Mouse (Mus musculus) erythroblast, embryonic 14.5 days (primary cell): ENCODE measurements around the gene Notch1. TPM values are rescaled to one million over a fixed set of nuclear protein-coding genes. Genes with fewer than 3 reads are reported as not detected.

ENCODE experiments used
- H3K27me3 ChIP-seq: 2 replicates; pipeline ENCODE4 v1.6.1; 2012; ENCODE audit warnings: inconsistent platforms; ENCODE audit not compliant: control insufficient read depth
- H3K36me3 ChIP-seq: 2 replicates; pipeline ENCODE4 v1.6.1; 2012; ENCODE audit warnings: mild to moderate bottlenecking, inconsistent platforms; ENCODE audit not compliant: control insufficient read depth
- H3K4me1 ChIP-seq: 2 replicates; pipeline ENCODE4 v1.6.1; 2012; ENCODE audit warnings: inconsistent platforms; ENCODE audit not compliant: control insufficient read depth
- H3K4me3 ChIP-seq: replicated peaks from 2 replicates; pipeline ENCODE3; 2012; ENCODE audit warnings: moderate library complexity, mild to moderate bottlenecking, inconsistent platforms
- H3K9me3 ChIP-seq: 2 replicates; pipeline ENCODE4 v1.6.1; 2012; ENCODE audit warnings: low read length, inconsistent platforms, mixed read lengths; ENCODE audit not compliant: control insufficient read depth
- GATA1 ChIP-seq: IDR thresholded peaks from 2 replicates; pipeline ENCODE4 v1.6.1; 2012; ENCODE audit warnings: low read length, inconsistent platforms, mixed read lengths
- TAL1 ChIP-seq: IDR thresholded peaks from 3 replicates; pipeline ENCODE4 v1.6.1; 2012; ENCODE audit warnings: low read length, inconsistent platforms, mixed read lengths
- polyA plus RNA-seq: library from polyadenylated mRNA; stranded (reverse); fragments of >175 nt; gene quantifications from 2 replicates; pipeline ENCODE4 v1.2.3, GENCODE M21; 2012

The Notch1 gene
- polyA plus RNA-seq, 1 experiment: 0.41 TPM

DNA sequence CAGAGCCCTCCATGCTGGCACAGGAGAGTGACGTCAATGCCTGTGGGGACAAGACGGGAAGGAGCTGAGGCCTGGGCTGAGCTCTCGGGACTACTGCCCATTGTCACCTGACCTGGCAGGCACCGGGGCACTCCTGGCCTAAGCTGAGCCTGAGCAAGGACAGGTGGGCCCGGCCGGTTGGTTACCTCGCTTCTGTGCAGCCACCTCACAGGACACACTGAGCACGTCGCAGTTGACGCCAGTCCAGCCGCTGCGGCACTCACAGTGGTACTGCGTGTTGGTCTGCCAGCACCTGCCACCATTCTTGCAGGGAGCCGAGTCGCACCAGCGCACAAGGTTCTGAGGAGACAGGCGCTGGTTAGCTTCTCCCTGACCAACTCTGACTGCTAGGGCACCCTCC, 45.5 kb downstream of the Notch1 start:
- Histone ChIP-seq H3K36me3 (peaks cover 39% of the 10 kb centered on the region; the same call in 1 of the 2 replicates), H3K27me3 (no peaks in the 10 kb centered on the region), H3K4me3 (no peak overlapping the region), H3K4me1 (no peaks in the 10 kb centered on the region), H3K9me3 (no peaks in the 10 kb centered on the region)
- no peak for TF ChIP-seq TAL1
- TF ChIP-seq GATA1: no peak

DNA sequence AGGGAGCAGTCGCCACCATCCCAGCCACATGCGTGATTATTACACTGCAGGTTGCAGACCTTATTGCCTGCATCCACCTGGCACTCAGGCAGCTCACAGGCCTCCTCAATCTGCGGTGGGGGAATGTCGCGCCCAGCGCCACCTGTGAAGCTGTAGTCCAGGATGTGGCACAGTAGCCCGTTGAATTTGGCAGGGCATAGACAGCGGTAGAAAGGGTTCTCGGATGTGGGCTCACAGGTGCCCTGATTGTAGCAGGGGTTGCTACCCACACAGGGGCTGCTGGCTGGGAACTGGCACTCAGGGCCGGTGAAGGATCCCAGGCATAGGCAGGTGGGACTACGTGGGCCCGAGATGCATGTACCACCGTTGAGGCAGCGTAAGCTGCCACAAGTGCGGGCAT, 48.1 kb downstream of the Notch1 start:
- no peaks in the 10 kb centered on the region for H3K4me1 ChIP-seq
- H3K27me3 ChIP-seq: no peaks in the 10 kb centered on the region
- H3K9me3 ChIP-seq: no peaks in the 10 kb centered on the region
- no peak for TF ChIP-seq TAL1
- TF ChIP-seq GATA1: no peak
- H3K4me3 ChIP-seq: no peak overlapping the region
- peaks cover 54% of the 10 kb centered on the region; the same call in 1 of the 2 replicates for H3K36me3 ChIP-seq

DNA sequence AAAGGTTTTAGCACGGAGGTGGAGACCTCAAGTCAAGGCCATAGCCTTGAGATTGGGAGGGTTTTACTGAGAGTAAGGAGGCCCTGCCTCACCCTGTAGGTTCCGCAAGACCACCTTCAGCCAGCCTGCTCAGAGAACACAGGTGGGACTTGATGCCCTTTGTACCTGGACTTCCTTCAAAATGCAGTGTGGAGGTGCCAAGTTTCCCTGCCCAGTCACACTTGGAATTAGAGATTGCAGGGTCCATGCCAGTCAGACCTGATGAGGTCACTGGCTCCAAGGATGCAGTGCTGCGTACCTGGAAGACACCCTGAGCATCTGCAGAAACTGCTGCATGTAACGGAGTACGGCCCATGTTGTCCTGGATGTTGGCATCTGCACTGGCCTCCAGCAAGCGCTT, 53.1 kb downstream of the Notch1 start:
- H3K4me3 ChIP-seq: no peak overlapping the region
- TF ChIP-seq TAL1: no peak
- no peak for TF ChIP-seq GATA1
- H3K27me3 ChIP-seq: no peaks in the 10 kb centered on the region
- peaks cover 8% of the 10 kb centered on the region for H3K4me1 ChIP-seq
- no peaks in the 10 kb centered on the region for H3K9me3 ChIP-seq
- H3K36me3 ChIP-seq: peaks cover 53% of the 10 kb centered on the region; the same call in 1 of the 2 replicates

DNA sequence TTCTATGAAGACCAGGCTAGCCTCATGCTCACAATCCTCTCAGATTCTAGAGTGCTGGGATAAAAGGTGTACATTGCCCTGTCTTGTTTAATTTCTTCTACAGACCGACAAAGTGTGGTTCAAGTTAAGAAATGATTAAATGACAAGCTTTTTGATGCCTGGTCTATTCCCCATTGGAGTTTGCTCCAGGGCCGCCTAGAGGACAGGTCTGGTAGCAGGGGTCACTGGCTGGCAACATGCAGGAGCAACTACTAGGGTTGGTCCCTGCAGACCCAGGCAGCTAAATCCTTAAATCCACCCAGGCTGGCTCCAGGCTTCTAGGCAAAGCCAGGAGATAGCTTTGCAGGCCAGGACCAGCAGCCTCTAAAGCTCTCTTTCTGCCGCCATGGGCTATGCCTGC, 53.5 kb downstream of the Notch1 start:
- H3K4me3 ChIP-seq: no peak overlapping the region
- no peaks in the 10 kb centered on the region for H3K9me3 ChIP-seq
- peaks cover 8% of the 10 kb centered on the region for H3K4me1 ChIP-seq
- no peak for TF ChIP-seq TAL1
- TF ChIP-seq GATA1: no peak
- H3K36me3 ChIP-seq: peaks cover 48% of the 10 kb centered on the region; the same call in 1 of the 2 replicates
- H3K27me3 ChIP-seq: no peaks in the 10 kb centered on the region

DNA sequence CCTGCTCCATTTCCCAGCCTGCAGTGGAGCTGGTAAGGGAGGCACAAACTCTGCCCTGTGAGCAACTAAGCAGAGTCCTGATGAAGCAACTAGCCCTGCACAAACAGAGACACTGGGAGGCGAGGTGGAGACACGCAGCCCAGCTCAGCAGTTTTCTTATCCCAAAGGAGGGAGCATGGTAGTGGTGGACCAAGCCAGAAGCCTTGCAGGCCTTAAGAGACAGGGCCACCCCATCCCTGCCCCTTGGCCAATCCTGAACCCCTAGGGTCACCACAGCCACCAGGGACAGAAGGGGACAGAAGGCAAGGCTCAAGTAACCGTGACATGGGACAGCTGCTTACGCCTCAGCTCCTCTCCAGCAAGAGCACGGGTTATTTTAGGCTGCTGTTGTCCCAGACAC, 54.8 kb downstream of the Notch1 start:
- peaks cover 8% of the 10 kb centered on the region for H3K4me1 ChIP-seq
- peaks cover 42% of the 10 kb centered on the region; the same call in 1 of the 2 replicates for H3K36me3 ChIP-seq
- H3K4me3 ChIP-seq: no peak overlapping the region
- no peak for TF ChIP-seq GATA1
- TF ChIP-seq TAL1: no peak
- H3K9me3 ChIP-seq: no peaks in the 10 kb centered on the region
- H3K27me3 ChIP-seq: no peaks in the 10 kb centered on the region

DNA sequence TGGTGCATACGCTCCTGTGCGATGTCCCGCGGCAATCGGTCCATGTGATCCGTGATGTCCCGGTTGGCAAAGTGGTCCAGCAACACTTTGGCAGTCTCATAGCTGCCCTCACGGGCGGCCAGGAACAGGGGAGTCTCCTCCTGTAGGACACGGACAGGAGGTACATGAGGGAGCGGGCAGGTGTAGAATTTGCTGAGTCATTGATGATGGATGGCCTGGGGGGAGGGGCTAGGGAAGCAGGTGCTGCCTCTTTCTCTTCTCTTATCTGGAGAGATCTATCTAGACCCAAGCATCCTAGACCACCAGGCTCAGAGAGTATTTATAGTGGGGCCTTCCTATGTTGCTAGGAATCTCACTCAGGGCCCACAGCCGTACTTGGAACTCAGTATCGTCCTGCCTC, 55.6 kb downstream of the Notch1 start:
- Histone ChIP-seq H3K27me3 (no peaks in the 10 kb centered on the region), H3K4me1 (peaks cover 8% of the 10 kb centered on the region), H3K4me3 (no peak overlapping the region), H3K36me3 (peaks cover 37% of the 10 kb centered on the region; the same call in 1 of the 2 replicates), H3K9me3 (no peaks in the 10 kb centered on the region)
- TF ChIP-seq TAL1: no peak
- TF ChIP-seq GATA1: no peak

DNA sequence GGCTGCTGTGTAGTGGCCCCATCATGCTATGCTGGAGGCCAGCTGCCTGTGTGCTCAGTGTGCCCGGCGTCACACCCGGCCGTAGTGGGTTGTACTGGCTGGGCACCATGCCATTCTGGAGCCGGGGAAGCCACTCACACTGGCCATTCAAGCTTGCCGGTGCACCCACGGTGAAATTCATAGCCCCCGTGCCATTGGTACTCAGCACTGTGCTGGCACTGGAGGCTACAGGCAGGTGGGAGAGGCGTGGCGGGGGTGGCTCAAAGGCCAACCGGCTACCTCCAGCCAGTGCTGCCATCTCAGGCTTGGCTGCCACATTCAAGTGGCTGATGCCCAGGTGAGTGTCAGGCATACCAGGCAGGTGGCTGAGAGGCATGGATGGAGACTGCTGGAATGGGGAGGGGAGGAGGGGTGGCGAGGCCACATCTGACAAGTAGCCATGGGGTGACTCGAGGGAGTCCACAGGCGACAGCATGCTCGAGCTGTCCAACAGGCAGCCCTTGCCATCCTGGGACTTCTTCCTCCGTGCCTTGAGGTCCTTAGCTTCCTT, 56.3 kb downstream of the Notch1 start:
- TF ChIP-seq GATA1 (no peak), TAL1 (no peak)
- H3K4me1 ChIP-seq: peaks cover 8% of the 10 kb centered on the region
- peaks cover 34% of the 10 kb centered on the region; the same call in 1 of the 2 replicates for H3K36me3 ChIP-seq
- H3K9me3 ChIP-seq: no peaks in the 10 kb centered on the region
- no peak overlapping the region for H3K4me3 ChIP-seq
- H3K27me3 ChIP-seq: no peaks in the 10 kb centered on the region

DNA sequence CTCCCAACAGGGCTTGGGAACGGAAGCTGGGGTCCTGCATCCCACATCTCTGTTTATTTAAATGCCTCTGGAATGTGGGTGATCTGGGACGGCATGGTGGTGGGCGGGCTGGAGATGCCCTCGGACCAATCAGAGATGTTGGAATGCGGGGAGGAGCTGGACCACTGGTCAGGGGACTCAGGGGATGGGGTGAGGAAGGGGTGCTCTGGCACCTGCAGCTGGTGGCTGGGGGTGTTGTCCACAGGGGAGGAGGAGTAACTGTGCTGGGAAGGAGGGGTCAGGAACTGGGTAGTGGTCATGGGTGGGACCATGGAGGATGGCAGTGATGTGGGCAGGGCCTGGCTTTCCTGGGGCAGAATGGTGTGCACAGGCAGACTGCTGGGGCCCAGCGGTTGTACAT, 57.0 kb downstream of the Notch1 start:
- H3K9me3 ChIP-seq: no peaks in the 10 kb centered on the region
- no peak for TF ChIP-seq TAL1
- TF ChIP-seq GATA1: no peak
- no peaks in the 10 kb centered on the region for H3K27me3 ChIP-seq
- H3K36me3 ChIP-seq: peaks cover 28% of the 10 kb centered on the region; the same call in 1 of the 2 replicates
- H3K4me1 ChIP-seq: peaks cover 8% of the 10 kb centered on the region
- H3K4me3 ChIP-seq: no peak overlapping the region

DNA sequence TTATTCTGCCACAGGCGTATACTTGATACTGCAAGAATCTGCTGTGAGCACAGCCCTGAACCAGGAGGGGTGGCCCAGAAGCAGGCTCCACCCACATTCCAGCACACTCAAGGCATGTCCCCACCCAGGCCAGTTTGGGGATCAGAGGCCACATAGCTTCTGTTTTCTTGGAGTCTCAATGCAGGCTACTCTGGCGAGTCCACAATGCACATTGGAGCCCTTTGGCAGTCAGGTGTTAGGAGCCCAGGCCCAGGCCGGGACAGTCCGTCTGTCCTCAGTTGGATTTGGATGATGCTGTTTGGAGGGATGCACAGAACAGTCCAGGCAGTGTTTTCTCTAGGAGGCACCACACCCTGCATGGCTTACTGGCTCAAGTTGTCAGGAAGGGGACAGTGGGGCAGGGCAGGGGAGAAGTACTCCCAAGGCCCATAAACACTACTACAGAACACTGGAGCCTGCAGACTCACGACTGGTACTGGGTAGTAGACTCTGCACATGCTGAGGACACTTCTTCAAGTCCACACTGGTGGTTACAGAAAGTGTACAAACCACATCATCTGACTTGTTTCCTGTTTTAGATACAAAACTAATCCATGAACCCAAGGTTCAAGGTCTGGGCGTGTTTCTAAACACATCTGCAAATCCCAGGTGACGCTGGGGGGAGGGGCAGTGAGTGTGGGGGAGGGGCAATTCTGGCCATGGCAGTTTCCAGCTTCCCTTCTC, 57.9 kb downstream of the Notch1 start:
- no peak overlapping the region for H3K4me3 ChIP-seq
- H3K27me3 ChIP-seq: no peaks in the 10 kb centered on the region
- TF ChIP-seq TAL1 (no peak), GATA1 (no peak)
- H3K36me3 ChIP-seq: peaks cover 25% of the 10 kb centered on the region; the same call in 1 of the 2 replicates
- no peaks in the 10 kb centered on the region for H3K9me3 ChIP-seq
- peaks cover 8% of the 10 kb centered on the region for H3K4me1 ChIP-seq
